Mouse (Mus musculus): Measurements from ENCODE around the gene Dact3. TPM values are rescaled to one million over a fixed set of nuclear protein-coding genes. Genes with fewer than 3 reads are reported as not detected.

Gene Dact3
- total RNA-seq, 2 experiments from 2014 or later: 3.1 to 3.8 TPM

- no peak for DNase-seq (ENCODE audit: low spot score in 2 of 2)
Measured at GRCm38 (mm10) chr7:16915461-16916340, 40.6 kb downstream of the Dact3 start.

GRCm38 (mm10) chr7:16916342-16917265 lies 41.5 kb downstream of the Dact3 start:
- no peak for DNase-seq (ENCODE audit: low spot score in 2 of 2)

GRCm38 (mm10) chr7:16917447-16917846 lies 42.3 kb downstream of the Dact3 start:
- no peak for DNase-seq (ENCODE audit: low spot score in 2 of 2)

- no peak for DNase-seq (ENCODE audit: low spot score in 2 of 2)
Measured at GRCm38 (mm10) chr7:16918014-16918413, 42.9 kb downstream of the Dact3 start.

- no peak for DNase-seq (ENCODE audit: low spot score in 2 of 2)
Measured at GRCm38 (mm10) chr7:16918670-16919069, 43.6 kb downstream of the Dact3 start.

- no peak for DNase-seq (ENCODE audit: low spot score in 2 of 2)
Measured at GRCm38 (mm10) chr7:16919395-16920149, 44.5 kb downstream of the Dact3 start.

GRCm38 (mm10) chr7:16920150-16920579 lies 45.0 kb downstream of the Dact3 start:
- DNase-seq (ENCODE audit: low spot score in 2 of 2): no peak

DNA sequence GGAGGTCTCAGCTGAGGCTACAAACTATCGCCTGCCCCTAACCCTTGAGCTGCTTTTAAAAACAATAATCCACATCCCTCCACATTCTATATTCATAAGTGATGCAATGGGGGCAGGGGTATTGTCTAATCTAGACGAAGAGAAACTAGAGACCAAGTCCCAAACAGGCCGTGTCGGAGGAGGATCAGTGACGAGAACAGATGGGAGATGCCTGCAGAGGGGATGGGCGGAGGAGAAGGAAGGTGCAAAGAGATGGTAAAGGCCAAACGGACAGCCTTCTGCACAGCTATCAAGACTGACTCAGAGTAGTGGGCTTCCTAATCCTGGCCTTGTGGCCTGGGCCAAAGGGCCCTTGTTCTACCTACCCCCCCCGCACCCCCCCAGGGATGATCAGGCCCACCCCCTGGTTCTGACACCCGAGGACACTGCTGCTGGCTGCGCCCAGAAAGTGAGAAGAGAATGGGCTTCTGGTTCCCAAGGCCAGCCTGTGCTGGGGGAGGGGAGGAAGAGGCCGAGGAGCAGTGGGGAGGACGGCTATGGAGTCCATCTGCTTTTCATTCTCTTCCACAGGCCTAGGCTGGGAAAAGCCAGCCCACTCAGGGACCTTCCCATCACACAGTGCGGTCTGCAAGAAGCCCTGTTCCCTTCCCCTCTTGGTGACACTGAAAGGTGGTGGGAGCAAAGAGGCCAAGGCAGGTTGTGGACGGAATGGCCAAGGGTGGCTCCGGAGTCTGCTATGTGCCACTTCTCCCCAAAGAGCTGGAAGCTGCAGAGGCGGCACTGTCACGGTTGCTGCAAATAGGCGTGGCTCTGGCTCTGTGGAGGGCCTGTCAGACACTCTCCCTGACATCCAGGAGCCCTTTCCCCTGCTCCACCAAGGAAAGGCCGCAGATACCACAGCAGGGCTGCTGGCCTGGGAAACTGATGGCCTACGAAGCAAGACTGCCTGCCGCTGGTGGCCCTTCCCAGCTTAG lies 46.0 kb downstream of the Dact3 start:
- DNase-seq (ENCODE audit: low spot score in 2 of 2): no peak

- DNase-seq (ENCODE audit: low spot score in 2 of 2): no peak
Measured at GRCm38 (mm10) chr7:16921881-16922335, 46.8 kb downstream of the Dact3 start.

DNA sequence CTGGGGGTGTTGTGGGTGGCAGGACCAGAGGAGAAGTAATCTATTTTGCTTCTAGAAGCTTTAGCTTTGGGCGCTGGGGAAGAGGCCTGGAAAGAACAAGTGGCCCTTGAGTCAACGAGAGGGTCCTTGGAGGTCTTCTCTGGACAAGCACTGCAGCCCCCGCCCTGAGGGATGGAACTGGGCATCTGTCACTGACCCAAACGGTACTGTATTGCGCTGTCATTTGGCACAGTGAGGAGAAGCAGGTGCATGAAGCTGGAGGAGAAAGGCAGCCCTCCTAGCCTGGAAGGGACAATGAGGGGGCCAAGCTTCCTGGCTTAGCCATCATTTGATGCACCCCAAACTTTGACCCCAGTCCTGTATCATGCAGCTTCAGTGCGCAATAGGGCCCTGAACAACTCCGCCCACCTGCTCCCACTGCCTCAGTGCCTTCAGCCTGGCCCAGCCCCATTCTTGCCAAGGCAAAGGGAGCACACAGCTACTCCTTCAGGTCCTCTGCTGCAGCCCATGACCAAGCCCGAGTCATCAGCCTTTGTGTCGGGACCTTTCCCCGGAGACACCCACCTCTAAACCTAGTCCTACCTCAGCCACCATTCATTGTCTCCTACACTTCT lies 47.4 kb downstream of the Dact3 start:
- no peak for DNase-seq (ENCODE audit: low spot score in 2 of 2)

GRCm38 (mm10) chr7:16923283-16924036 lies 48.3 kb downstream of the Dact3 start:
- DNase-seq (ENCODE audit: low spot score in 2 of 2): no peak

GRCm38 (mm10) chr7:16924037-16924834 lies 49.1 kb downstream of the Dact3 start, which contains the start of gene Calm3:
Gene Calm3, minus strand, starts transcription at chr7:16924114.
- peak; percentile 98 for DNase-seq (ENCODE audit: low spot score in 2 of 2)

- no peak for DNase-seq (ENCODE audit: low spot score in 2 of 2)
Measured at GRCm38 (mm10) chr7:16928341-16928740, 53.2 kb downstream of the Dact3 start.

GRCm38 (mm10) chr7:16930850-16931249 lies 55.7 kb downstream of the Dact3 start:
- no peak for DNase-seq (ENCODE audit: low spot score in 2 of 2)

DNA sequence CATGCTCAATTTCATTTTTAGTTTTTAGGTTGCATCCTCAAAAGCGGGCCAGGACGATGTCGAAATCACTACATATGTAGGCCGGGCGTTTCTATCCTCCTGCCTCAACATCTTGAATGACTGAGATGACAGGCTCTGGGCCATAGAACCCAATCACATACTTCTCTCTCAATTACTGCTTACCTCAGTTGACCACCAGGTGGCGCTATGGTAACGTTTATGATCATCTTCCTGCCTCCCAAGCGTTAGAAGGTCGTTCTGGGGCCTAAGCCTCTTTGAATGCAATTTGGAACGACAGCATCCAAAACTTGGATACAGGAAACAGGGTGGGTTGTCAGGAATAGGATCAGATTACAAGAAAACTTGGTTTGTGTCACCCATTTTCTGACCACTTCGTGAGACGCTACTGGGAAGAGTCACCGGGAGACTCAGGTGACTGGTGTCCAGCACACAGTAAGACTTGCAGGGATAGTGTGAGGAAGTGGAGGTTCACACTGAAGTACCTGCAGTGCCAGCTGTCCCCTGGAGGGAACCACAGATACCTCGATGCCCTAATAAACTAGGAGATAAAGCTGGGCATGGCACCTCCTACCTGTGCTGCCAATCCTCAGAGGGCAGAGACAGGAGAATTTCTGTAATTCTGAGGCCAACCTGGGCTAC lies 57.0 kb downstream of the Dact3 start:
- DNase-seq (ENCODE audit: low spot score in 2 of 2): peak; percentile 81 to 83

- no peak for DNase-seq (ENCODE audit: low spot score in 2 of 2)
Measured at GRCm38 (mm10) chr7:16932704-16933577, 57.8 kb downstream of the Dact3 start.

All from adrenal gland, adult 18-20 months (tissue).